In the genomic region with DNA sequence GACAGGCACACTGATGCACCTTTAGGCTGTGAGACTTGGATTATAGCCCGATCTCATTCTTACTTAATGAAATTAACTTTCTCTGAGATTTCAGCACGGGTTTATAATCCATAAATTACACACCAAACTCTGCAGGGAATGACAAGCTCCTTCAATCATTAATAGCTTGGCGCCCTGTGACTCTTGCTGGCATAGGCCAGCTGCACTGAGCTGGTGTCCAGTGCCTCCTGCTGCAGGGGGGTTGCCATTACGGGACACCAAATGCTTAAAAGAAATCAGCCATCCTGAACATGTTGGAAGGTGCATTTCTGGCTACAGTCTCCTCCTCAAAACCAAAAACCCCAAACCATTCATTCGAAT, we compare ENCODE assay signal across 11 mouse cellular contexts.
DNase-seq lines count a peak whose midpoint lies in the region.
"Had no signal": no experiment of that assay in that cellular context is flagged by ENCODE, and none has a peak within 500 bp of the region (broad histone marks: within the 10 kb centered on the region; RNA-seq: fewer than 3 reads in every experiment).

No protein-coding gene starts in this region.

- peak; percentile 54 for DNase-seq in cerebellum, adult 18-20 months
- DNase-seq in cerebellum, postnatal 4 days (ENCODE audit: low spot score in 2 of 2) = no peak
- DNase-seq in left cerebral cortex, postnatal 4 days = peak; percentile 30
- no peak for DNase-seq in left cerebral cortex, postnatal 10 days (ENCODE audit: extremely low spot score in 1 of 2, low spot score in 2 of 2)
- peak; percentile 38 for DNase-seq in kidney, adult 18-20 months
- peak; percentile 53 to 71 for DNase-seq in kidney, postnatal 4 days
- no peak for DNase-seq in embryo, embryonic 10 days (ENCODE audit: low spot score)
- no peak for DNase-seq in Muller cell, postnatal 12 days (ENCODE audit: inconsistent ontology term)
- DNase-seq: heart, postnatal 10 days; lung, postnatal 4 days; right cerebral cortex, postnatal 14 days had no signal

- intact Hi-C loops in left cerebral cortex, postnatal 4 days (cut with DNase I) = no loop called here
- intact Hi-C loops in left cerebral cortex, postnatal 10 days (cut with DNase I) = no loop called here

Comparison
In these comparisons a context has a peak if more than half of its experiments do, and no peak if none do; other contexts are left out.
1. DNase-seq: peak in cerebellum, adult 18-20 months (2 of 2), left cerebral cortex, postnatal 4 days (single experiment), kidney, adult 18-20 months (single experiment) and kidney, postnatal 4 days (2 of 2); none in cerebellum, postnatal 4 days (0 of 2), left cerebral cortex, postnatal 10 days (0 of 2), embryo, embryonic 10 days (single experiment) and Muller cell, postnatal 12 days (single experiment).